Mouse (Mus musculus) liver, postnatal 0 days (tissue): Measurements from ENCODE around the gene Ache.

Experiments
- CTCF ChIP-seq: sonication (generic); IDR thresholded peaks from 2 replicates; pipeline ENCODE4 v1.5.1; 2016; ENCODE audit warnings: antibody characterized with exemption, low read depth
- EP300 ChIP-seq: IDR thresholded peaks from 2 replicates; pipeline ENCODE4 v1.6.1; 2016; ENCODE audit warnings: antibody characterized with exemption, low read depth, mild to moderate bottlenecking

GRCm38 (mm10) chr5:137330910-137331309 lies 43.6 kb downstream of the Ache start:
- TF ChIP-seq CTCF: no peak
- TF ChIP-seq EP300: no peak
